In the genomic region with DNA sequence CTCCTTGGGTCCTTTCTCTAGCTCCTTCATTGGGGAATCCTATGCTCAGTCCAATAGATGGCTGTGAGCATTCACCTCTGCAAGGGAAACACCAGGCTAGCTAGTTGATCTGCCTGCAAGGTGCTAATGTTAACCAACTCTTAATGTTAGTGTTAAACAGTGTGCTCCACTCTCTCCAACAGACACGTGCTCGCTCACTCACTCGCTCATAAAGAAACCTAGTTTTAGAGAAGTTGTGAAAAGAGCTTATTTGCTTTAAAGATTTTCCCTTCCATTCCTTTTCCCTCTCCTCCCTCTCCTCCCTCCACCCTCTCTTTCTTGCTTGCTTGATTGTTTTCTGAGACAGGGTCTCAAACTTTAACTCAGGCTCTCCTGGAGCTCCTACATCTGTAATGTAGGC, we compare ENCODE assay signal across 34 mouse cellular contexts.
"Had no signal": no experiment of that assay in that cellular context is flagged by ENCODE, and none has a peak within 500 bp of the region (broad histone marks: within the 10 kb centered on the region; RNA-seq: fewer than 3 reads in every experiment).

No protein-coding gene starts in this region.

- H3K4me2 ChIP-seq: heart, embryonic 12.5 days; heart, embryonic 13.5 days; heart, embryonic 15.5 days; hindbrain, embryonic 12.5 days; hindbrain, embryonic 13.5 days; hindbrain, embryonic 14.5 days; hindbrain, embryonic 15.5 days; intestine, embryonic 15.5 days; kidney, embryonic 15.5 days had no signal

- DNase-seq: heart, postnatal 10 days; heart, postnatal 14 days; heart, postnatal 36 days; heart, postnatal 4 days; kidney, adult 11 months; kidney, adult 18-20 months; kidney, adult 2 months; kidney, adult 8-10 months; kidney, adult 9 months; kidney, postnatal 10 days; kidney, postnatal 14 days; kidney, postnatal 25 days; kidney, postnatal 36 days; kidney, postnatal 4 days; layer of hippocampus, adult 9-11 months; layer of hippocampus, postnatal 36 days had no signal

- H3K9ac ChIP-seq: heart, embryonic 12.5 days; heart, embryonic 13.5 days; heart, embryonic 15.5 days; hindbrain, embryonic 12.5 days; hindbrain, embryonic 13.5 days; hindbrain, embryonic 14.5 days; hindbrain, embryonic 15.5 days; intestine, embryonic 15.5 days; kidney, embryonic 15.5 days had no signal

- H3K4me1 ChIP-seq: hindbrain, embryonic 12.5 days; intestine, embryonic 15.5 days had no signal

- H3K9me3 ChIP-seq: heart, embryonic 12.5 days; heart, embryonic 13.5 days; heart, embryonic 15.5 days; hindbrain, embryonic 10.5 days; hindbrain, embryonic 12.5 days; hindbrain, embryonic 13.5 days; hindbrain, embryonic 15.5 days; intestine, embryonic 15.5 days; kidney, embryonic 15.5 days had no signal

- H3K4me3 ChIP-seq: heart, embryonic 12.5 days; heart, embryonic 13.5 days; heart, embryonic 15.5 days; hindbrain, embryonic 10.5 days; hindbrain, embryonic 12.5 days; hindbrain, embryonic 13.5 days; hindbrain, embryonic 15.5 days; intestine, embryonic 15.5 days; kidney, embryonic 15.5 days; layer of hippocampus, adult 2 months; left cerebral cortex, adult 2 months had no signal

- H3K27ac ChIP-seq: heart, embryonic 13.5 days; heart, embryonic 15.5 days; hindbrain, embryonic 10.5 days; hindbrain, embryonic 12.5 days; hindbrain, embryonic 13.5 days; hindbrain, embryonic 14.5 days; hindbrain, embryonic 15.5 days; hindbrain, postnatal 0 days; intestine, embryonic 15.5 days; kidney, embryonic 15.5 days; kidney, postnatal 0 days; layer of hippocampus, adult 2 months; left cerebral cortex, adult 2 months had no signal

- H3K27me3 ChIP-seq: heart, embryonic 12.5 days; heart, embryonic 13.5 days; heart, embryonic 15.5 days; hindbrain, embryonic 12.5 days; hindbrain, embryonic 13.5 days; hindbrain, embryonic 15.5 days; intestine, embryonic 15.5 days; kidney, embryonic 15.5 days had no signal

- H3K36me3 ChIP-seq: heart, embryonic 12.5 days; heart, embryonic 13.5 days; heart, embryonic 15.5 days; hindbrain, embryonic 10.5 days; hindbrain, embryonic 12.5 days; hindbrain, embryonic 13.5 days; hindbrain, embryonic 15.5 days; intestine, embryonic 15.5 days; kidney, embryonic 15.5 days had no signal

- ATAC-seq: hindbrain, embryonic 16.5 days; hindbrain, postnatal 0 days; inflammation-experienced regulatory T-cells, adult 6 months; intestine, embryonic 15.5 days; intestine, embryonic 16.5 days; intestine, postnatal 0 days had no signal
